Mouse (Mus musculus) sigmoid colon, adult 10 weeks (tissue): ENCODE results near the gene Cenpv. TPM values are rescaled to one million over a fixed set of nuclear protein-coding genes. Genes with fewer than 3 reads are reported as not detected.

Experiments
- polyA plus RNA-seq: library from polyadenylated mRNA; stranded (reverse); fragments of 350-450 nt; fragmentation: Illumina TruSeq; extraction: RNeasy Lipid Tissue Mini Kit (QIAGEN cat#74804); gene quantifications from one replicate; pipeline ENCODE4 v1.2.3, GENCODE M21; 2014; ENCODE audit warnings: low read depth, low replicate concordance

The Cenpv gene
- 21.6 TPM for polyA plus RNA-seq

GRCm38 (mm10) chr11:62539089-62539890 lies at the start of gene Cenpv:
TSS of gene Cenpv (minus strand) at chr11:62539261.

GRCm38 (mm10) chr11:62573959-62574702 lies 35.1 kb upstream of the Cenpv start, which contains the start of gene Trpv2:
TSS of gene Trpv2 (plus strand) at chr11:62574486.

GRCm38 (mm10) chr11:62550727-62551225 lies 11.7 kb upstream of the Cenpv start, which contains the start of gene Ubb:
TSS of gene Ubb (plus strand) at chr11:62551171.

Other genes with a start within 250 kb of the Cenpv start
- 4.4 TPM for gene Pigl, start 80.8 kb downstream of the Cenpv start, polyA plus RNA-seq
- 255 TPM for gene Ncor1, start 80.7 kb downstream of the Cenpv start, polyA plus RNA-seq
- gene Ubb, start 11.9 kb upstream of the Cenpv start, polyA plus RNA-seq: 44.9 TPM
- 0.35 TPM for gene Trpv2, start 35.2 kb upstream of the Cenpv start, polyA plus RNA-seq
- 31.1 TPM for gene Lrrc75a, start 109.3 kb upstream of the Cenpv start, polyA plus RNA-seq
- 27.4 TPM for gene Mmgt2, start 109.4 kb upstream of the Cenpv start, polyA plus RNA-seq
- 5.0 TPM for gene Zfp287, start 192.6 kb upstream of the Cenpv start, polyA plus RNA-seq
- gene Gm10428, start 213.8 kb upstream of the Cenpv start, polyA plus RNA-seq: not detected